Mouse (Mus musculus) thymus, postnatal 0 days (tissue): ENCODE data around the gene Mcf2l. TPM values are rescaled to one million over a fixed set of nuclear protein-coding genes. Genes with fewer than 3 reads are reported as not detected.

ENCODE experiments used
- DNase-seq: peaks from one replicate; pipeline ENCODE4 v3.0.0-alpha.2; 2015; ENCODE audit warnings: low spot score
- polyA plus RNA-seq: library from polyadenylated mRNA; unstranded; fragments of >200 nt; fragmentation: Nextera tagmentation; extraction: Ambion mirVana; gene quantifications from 2 replicates; pipeline ENCODE4 v1.2.1, GENCODE M21; 2015

Gene Mcf2l
- polyA plus RNA-seq, result 4.8 and 5.3 TPM in 2 replicates

DNA sequence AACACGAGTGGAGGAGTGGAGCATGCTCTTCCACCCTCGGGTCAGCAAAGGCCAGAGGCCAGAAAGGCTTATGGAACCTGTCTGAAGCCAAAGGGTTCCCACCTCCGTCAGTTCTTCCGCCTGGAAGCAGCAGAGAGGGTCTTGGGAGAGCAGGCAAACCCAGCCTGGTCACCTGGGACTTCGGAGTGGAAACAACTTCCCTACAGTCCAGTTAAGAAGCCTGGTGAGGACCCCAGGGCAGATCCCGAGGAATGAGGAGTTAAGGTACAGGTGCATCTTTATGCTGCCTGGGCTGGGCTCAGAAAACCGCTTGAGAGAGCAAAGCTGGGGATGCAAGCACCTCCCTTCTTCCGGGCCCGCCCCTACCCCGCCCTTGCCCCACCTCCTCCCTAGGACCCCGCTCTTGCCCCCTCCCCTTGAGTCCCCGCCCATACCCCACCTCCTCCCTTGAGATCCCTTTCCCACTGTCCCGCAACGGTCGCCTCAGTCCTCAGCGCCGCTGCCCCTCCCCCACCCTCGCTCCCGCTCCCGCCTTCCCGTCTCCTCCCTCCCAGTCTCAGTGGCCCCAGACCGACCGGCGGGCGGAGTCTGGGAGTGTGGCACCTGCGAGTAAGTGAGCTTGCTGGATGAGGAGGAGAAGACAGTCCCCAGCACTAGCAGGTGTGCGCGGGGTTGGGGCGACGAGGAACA lies at the start of gene Mcf2l:
Gene Mcf2l, plus strand, starts transcription at position 450 of the 690 bp plus-strand sequence.
- DNase-seq, result peak; percentile 76

DNA sequence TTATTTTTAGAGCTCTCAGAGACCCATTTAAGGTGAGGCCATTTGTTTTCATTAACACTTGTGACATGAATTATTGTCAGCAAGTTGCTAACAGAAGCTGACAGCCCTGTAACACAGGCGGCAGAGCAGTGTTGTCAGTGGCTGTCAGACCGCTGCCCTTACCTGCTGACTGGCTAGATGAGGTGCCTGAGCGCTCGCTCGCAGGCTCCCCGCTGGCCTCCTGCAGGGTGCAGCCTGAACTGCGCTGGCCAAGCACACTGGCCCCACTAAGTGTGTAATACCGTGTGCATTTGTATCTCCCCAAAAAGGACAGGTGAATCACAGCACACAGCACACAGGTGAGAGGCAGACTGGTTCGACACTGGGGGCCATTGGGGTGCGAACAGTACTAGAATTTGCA lies 49.0 kb upstream of the Mcf2l start:
- DNase-seq, result no peak

DNA sequence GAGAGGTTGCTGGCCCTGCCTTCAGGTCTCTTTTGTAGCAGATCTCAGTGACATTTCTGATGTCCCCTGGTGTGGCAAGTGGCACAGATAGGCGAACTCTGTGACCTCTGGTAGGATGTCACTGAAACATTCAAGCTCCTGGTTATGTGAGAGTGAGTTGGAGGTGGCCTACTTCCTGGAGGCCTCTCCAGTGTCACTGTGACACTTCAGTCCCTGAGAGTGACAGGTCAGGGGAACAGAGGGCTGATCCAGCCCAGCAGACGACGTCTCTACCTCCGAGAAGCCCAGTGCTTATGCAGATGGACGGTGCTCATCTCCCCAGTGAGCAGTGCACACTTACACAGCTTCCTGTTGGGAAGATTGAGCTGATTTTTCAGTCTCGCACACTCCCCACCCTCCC lies 48.4 kb upstream of the Mcf2l start:
- DNase-seq, result no peak

DNA sequence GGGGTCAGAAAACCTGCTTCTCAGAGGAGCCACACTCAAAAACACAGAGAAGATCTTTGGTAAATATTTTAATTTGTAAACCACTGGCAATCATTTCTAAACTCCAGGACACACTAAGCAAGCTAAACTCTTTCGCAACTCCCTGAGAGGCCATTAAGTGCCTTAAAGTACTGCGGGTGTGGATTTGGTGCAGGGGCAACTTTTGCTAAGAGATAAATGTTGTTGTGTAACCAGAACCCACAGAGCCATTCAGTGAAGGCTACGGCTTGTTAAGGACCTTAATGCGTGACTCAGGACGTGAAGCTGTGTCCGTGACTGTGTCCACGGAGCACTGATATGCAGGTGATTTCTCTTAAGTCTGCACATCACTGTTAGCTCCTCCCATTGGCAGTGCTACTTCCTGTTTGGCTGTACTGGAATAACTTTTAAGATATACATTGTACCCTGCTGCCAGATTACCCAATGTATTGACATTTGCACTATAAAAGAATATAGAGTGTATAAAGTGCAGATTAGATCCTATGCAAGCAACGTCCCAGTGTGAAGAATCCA lies 47.8 kb upstream of the Mcf2l start:
- DNase-seq, result no peak

DNA sequence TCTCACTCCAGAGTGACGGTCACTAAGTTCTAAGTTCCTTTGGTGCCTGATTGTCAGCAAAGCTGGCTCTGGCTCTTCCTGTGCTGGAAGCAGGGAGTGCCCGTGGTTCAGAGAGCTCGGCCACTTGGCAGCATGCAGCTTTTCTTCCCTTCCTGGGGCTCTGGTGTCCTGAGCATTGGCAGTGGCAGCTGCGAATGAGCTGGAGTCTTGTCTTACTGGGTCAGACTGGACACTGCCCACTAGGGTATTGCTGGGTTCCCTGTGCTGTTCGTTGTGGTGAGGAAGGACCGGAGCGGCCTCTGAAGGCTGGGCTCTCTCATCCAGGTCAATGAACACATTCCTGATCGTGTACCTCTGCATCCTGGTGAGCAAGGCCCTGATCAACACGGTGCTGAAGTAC lies 46.5 kb upstream of the Mcf2l start:
- DNase-seq, result no peak

DNA sequence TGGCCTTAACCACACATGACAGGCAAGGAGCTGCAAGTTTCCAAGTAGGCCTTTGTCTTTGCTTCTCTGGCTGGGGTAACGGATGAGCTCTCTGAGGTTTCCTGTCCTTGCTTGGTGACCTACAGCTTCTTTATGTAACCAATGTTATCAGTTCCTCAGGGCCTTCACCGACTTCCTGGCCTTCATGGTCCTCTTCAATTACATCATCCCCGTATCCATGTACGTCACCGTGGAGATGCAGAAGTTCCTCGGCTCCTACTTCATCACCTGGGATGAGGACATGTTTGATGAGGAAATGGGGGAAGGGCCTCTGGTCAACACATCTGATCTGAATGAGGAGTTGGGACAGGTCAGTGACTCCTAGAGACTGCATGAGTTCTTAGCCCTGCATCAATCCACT lies 45.3 kb upstream of the Mcf2l start:
- no peak for DNase-seq

DNA sequence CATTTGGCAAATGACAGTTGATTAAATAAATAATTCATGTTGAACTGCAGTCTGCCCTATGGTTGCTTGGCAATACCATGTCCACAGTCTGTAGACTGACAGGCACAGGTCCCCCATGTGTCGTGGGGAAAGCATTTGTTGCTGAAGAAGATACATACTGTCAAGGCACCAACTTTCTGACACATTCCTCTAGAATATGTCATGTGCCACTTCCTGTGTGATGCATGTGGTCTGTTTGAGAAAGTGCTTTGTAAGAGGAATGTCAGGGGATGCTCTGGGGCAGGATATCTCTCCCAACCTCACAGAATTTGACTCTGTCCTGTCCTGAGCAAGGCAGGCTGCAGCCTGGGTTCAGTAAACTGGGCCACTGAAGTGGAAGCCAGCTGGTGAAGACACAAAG lies 44.2 kb upstream of the Mcf2l start:
- no peak for DNase-seq

DNA sequence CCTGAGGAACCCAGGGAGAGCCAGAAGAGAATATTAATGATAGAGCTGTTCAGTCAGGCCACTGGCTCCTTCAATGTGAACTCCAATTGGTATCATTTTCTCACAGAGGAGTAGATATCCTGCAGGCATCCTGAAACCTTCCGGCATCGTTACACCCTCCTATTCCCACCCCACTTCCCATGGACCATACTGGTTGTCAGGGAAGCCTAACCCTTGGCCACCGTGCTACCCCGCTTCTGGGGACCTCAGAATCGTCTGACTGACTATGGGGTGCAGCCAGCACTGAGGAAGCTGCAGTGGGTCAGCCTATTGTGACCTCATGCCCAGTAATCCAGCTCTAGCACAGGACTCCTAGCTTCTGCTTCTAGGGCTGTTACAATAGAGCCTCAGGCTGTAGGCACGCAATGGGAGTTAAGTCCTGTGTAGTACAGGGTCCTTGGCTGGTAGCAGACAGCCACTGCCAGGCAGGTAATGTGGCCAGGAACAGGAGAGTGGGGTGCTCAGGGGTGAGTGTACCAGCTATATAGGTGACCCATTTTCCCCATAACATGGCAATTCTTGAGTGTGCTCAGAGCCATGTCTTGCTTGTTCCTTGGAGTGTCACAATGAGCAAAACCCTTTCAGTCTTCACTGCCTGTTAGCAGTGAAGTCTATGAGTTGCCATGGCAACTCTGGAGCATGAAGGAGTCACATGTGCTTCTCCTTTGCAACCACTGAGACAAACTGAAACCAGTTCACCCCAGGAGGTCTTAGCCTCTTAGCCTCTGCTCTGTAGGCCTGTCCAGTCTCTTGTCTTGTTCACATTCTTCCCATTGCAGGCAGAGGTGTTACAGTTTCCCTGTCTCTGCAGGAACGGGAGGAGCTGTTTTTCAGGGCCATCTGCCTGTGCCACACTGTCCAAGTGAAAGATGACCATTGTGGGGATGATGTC lies 41.7 kb upstream of the Mcf2l start:
- DNase-seq, result no peak

DNA sequence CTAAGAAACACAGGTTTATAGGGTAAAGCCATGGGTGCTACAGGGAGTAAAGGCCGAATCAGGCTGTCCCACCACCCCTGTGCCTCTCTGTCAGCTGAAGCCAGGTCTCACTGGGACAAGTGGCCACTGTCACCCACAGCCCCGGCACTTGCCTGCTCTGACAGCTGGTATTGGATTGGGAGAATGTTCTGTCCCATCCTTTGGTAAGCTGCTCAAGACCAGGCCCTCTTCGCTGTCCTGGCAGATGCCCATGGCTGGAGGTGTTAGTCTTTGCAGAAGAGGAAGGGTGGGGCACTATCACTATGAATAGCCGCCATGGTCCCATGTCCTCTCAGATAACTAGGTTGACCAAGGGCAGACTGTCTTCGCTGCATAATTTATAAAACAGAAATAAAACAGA lies 40.0 kb upstream of the Mcf2l start:
- no peak for DNase-seq

DNA sequence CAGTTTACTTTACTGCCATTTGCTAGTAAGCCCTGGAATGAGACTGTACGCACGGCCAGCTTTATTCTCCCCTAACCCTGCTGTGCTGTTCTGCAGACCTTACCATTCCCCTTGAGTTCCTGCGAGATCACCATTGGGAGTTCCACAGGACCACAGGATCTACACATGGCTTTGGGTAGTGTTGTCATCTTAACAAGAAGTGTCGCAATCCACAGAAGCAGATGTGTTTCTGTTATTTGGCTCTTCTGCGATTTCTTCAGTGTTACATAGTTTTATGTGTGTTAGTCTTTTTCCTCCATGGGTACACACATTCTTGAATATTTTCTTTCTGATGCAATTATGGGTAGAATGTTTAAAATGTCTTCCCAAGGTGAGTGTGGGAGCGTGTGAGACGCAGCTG lies 32.8 kb upstream of the Mcf2l start:
- DNase-seq, result no peak

DNA sequence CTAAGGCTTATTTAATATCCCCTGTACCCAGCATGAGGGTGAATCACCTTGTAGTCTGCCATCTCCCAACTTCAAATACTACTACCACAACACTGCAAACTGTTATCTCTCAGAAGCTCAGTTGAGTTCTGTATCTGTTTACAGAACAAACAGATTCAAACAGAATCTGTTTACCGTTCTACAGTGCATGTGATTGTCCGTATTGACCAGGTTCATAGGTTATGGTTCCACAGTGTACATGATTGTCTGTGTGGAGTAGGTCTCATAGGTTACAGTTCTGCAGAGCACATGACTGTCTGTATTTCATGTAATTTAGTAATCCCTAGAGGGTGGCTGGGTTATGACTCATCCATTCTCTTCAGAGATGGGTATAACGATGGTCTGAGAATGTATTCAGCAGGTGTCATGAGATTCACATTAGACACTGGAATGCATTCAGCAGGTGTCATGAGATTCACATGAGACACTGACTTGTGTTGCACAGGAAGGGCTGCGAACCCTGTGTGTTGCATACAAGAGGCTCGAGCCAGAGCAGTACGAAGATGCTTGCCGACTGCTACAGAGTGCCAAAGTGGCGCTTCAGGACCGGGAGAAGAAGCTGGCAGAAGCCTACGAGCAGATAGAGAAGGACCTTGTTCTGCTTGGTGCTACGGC lies 31.1 kb upstream of the Mcf2l start:
- DNase-seq, result no peak

DNA sequence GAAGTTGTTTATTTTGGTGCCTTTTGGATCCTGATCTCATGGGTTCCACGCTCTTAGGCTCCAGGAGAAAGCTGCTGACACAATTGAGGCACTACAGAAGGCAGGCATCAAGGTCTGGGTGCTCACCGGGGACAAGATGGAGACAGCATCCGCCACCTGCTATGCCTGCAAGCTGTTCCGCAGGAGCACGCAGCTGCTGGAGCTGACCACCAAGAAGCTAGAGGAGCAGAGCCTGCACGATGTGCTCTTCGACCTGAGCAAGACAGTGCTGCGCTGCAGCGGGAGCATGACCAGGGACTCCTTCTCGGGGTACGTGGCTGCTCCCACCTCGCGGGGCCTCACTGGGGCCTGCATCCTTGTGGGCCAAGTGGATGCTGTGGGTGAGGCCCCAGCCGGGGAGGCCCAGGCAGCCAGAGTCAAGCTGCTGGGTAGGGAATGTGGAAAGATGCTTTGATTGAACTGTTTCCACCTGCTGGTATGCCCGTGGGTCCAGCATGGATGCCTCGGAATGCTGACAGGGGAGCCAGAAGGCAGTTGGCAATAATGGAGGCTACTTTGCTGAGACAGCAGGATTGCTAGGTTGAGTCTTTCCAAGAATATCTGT lies 29.2 kb upstream of the Mcf2l start:
- no peak for DNase-seq

DNA sequence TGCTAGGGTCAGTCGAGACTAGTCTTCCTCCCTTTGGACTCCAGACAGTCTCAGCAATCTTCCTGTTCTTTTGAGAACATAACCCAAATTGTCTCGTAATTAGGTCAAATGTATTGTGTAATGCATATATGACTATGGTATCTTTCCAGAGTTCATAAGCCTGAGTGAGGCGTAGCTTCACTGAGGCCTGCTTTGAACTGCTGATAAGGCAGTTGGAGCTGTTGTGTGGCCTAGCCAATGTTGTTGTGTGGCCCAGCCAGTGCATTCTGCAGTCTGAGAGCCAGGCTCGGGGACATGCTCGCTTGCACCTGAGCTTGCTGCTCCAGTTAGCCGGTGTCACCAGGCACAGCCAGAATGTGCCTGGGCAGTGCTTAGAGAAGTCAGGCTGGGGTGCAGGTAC lies 27.2 kb upstream of the Mcf2l start:
- DNase-seq, result no peak

DNA sequence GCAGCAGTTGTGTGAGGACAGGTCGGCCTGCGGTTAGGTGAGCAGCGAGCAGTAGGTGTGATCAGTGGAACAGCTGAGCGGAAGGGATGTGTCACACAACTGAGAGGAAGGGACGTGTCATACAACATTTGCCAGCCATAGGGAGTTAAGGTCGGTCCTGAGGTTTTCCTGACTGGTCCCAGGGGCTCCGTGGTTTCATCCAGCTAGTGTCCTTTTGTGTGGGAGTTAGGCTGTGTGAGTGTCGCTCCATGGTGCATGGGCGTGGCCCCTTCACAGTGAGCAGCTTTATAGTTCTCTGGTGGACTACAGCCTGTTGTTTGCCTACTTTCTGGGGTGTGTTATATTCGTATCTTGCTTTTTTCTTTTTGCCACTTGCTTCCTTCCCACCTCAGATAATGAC lies 22.4 kb upstream of the Mcf2l start:
- no peak for DNase-seq

DNA sequence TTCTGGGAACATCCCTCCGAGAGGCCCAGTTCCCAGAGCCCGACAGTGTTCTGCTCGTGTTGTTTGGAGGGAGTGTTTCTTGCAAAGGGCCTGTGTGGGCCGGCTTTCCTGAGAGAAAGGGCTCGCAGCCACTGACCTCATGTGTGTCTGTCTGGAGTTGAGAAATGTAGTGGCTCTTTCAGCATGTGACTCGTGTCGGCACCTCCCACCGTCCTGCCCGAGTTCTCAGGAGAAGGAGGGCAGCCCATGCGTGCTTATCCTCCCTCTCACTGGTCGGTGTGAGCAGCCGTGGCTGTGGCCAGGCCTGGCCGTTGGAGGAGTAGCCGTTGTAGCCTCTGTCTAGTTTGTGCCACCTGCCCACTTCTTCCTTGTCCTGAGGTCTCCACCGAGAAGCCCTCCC lies 17.6 kb upstream of the Mcf2l start:
- DNase-seq, result no peak

DNA sequence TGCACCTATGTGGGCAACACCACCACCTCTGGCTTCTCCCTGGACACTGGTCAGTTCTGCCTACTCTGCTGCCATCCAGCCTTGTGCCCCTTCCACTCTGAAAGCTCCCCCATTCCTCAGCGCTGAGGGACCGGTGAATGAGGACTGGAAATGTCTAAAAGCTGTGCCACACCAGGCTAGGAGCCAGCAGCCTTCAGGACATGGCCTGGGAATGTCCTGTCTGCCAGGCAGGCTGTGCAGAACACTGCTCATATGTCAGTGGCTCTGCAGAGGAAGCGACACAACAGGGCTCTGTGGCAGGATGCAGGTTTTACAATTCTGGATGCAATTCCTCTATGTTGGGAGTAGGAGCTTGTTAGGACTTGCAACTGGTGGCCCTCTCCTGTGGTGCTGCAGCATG lies 10.5 kb upstream of the Mcf2l start:
- no peak for DNase-seq

DNA sequence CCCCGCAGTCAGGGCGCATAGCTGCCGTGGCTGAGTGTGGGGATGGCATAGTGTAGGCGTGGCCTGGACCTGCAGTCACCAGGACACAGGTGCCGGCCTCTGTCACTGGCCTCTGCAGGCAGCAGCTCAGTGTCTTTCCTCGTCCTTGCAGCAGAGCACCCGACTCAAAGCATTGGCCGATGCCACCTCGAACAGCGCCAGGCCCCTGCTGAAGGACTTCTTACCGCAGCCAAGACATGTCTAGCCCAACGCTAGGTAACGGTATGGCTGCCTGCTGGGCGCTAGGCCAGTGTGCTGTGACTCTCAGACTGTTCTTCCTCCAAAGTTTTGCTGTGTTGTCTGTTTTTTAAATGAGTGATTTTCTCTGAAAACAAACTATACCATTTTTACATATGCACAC lies 10.0 kb upstream of the Mcf2l start:
- DNase-seq, result no peak

DNA sequence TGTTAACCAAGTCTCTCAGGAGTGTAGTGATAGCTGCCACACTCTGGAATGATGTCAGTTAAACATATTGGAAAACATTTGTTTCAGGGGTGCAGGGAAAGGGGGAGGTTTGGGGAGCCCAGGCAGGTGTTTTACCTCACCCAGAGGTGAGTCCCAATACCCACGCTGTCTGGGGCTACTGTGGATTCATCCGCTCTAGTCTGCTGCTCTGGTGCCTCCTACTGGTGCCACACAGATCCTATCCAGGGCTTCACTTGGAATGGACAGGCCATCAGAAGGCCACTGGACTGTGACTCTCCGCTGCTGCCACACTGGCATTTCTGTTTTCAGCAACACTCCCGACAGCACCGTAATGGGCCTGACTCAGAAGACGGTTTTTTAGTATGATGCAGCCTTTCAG lies 7.8 kb upstream of the Mcf2l start:
- no peak for DNase-seq

DNA sequence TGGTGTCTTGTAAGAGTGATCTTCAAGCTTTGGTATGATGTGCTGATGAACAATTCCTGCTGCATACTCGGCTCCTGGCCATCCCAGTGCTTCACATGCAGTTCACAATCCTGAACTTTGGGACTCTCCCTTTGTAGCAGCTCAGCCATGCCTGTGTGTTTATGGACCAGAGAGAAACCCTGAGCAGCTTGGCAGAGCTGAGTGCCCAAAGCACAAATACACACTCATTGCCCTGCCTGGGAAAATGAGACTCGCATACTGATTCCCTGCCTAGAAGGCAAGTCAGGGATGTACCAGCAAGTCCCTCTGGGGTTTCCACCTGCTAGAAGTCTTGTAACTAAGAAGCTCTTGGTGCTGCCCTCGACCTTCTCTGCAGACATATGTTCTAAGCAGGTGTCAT lies 3.9 kb upstream of the Mcf2l start:
- DNase-seq, result no peak

DNA sequence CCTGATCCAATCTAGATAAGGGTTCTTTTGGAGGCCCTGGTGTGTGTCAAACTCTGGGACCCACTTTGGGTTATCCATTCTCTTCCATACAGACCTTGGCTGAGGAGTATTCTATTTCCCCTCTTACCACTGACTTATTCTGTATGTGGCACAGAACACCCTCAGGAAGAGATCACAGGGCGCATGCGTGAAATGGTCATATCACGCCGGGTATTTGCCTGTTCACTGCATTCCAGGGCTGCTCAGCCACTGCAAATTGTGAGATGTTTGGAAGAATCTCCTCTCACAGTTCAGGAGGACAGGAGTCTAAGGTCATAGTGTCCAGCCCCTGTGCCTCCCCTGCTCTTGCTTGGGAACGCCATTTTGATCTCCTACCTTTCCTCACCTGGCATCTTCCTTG lies 3.0 kb upstream of the Mcf2l start:
- DNase-seq, result no peak

DNA sequence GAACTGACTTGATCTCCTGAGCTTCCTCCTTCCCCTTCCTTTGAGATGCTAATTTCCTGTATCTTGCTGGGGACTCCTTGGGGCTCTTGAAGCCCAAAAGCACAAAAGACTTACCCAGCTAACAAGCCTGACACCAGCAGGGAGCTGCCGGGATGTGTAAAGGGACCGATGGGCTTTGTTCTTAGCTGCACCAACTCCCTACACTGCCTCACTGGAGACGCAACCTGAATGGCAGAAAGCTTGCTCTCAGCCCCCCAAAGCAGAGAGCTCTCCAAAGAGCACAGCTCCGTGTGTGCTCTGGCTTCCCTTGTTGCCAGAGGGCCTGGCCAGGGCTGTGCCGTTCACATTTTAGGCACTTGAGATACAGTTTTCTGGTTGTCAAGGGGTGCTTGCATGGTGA lies 2.1 kb upstream of the Mcf2l start:
- DNase-seq, result no peak

DNA sequence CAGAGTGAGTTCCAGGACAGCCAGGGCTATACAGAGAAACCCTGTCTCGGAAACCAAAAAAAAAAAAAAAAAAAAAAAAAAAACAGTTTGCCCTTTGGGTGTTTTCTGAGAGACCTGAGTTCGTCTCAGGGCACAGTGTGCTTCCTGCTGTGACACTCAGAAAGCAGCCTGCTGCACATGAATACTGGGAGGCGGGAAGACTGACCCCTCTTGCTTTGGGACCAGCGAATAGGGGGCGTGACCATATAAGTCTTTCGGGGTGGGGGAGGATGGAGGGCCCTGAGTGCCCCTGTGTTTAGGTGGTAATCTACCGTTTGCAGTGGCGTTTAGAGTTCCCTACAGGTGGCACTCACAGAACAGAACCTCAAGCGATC lies 636 bp upstream of the Mcf2l start:
- no peak for DNase-seq
